ENCODE assay signal across 28 mouse cellular contexts in genomic region chr2:174606376-174606775, GRCm38 (mm10). TPM values are rescaled to one million over a fixed set of nuclear protein-coding genes. Genes with fewer than 3 reads are reported as not detected.
DNase-seq lines count a peak whose midpoint lies in the region; ATAC-seq and TF ChIP-seq lines count a peak whose summit lies in the region.
"Had no signal": no experiment of that assay in that cellular context is flagged by ENCODE, and none has a peak within 500 bp of the region (broad histone marks: within the 10 kb centered on the region; RNA-seq: fewer than 3 reads in every experiment).

No protein-coding gene starts in this region.

- no peak overlapping the region for H3K4me3 ChIP-seq in heart, embryonic 16.5 days (ENCODE audit: low read length)
- no peak overlapping the region for H3K4me3 ChIP-seq in lung, embryonic 14.5 days (ENCODE audit: low read depth, low read length)
- no peak overlapping the region for H3K4me3 ChIP-seq in embryonic facial prominence, embryonic 15.5 days (replicated peaks)
- no peak overlapping the region for H3K4me3 ChIP-seq in stomach, embryonic 16.5 days (replicated peaks; ENCODE audit: low read length)
- H3K4me3 ChIP-seq: forebrain, embryonic 10.5 days; forebrain, embryonic 15.5 days; hindbrain, embryonic 12.5 days; intestine, embryonic 15.5 days; limb, embryonic 12.5 days had no signal

- H3K4me1 ChIP-seq in heart, embryonic 16.5 days (ENCODE audit: control insufficient read depth, insufficient read depth, low read length) = peaks cover 3% of the 10 kb centered on the region; the same call in 1 of the 2 replicates
- no peaks in the 10 kb centered on the region for H3K4me1 ChIP-seq in lung, embryonic 14.5 days (ENCODE audit: insufficient read depth)
- H3K4me1 ChIP-seq in embryonic facial prominence, embryonic 15.5 days = no peaks in the 10 kb centered on the region
- no peaks in the 10 kb centered on the region for H3K4me1 ChIP-seq in stomach, embryonic 16.5 days (ENCODE audit: control insufficient read depth, insufficient read depth, low read length)
- H3K4me1 ChIP-seq: forebrain, embryonic 15.5 days; hindbrain, embryonic 12.5 days; intestine, embryonic 15.5 days had no signal

- H3K9me3 ChIP-seq in heart, embryonic 16.5 days (replicated peaks; ENCODE audit: control insufficient read depth, low read length) = no peaks in the 10 kb centered on the region
- no peaks in the 10 kb centered on the region for H3K9me3 ChIP-seq in lung, embryonic 14.5 days (ENCODE audit: low read depth, low read length)
- no peaks in the 10 kb centered on the region for H3K9me3 ChIP-seq in embryonic facial prominence, embryonic 15.5 days (replicated peaks)
- no peaks in the 10 kb centered on the region for H3K9me3 ChIP-seq in stomach, embryonic 16.5 days (replicated peaks; ENCODE audit: control insufficient read depth, low read length)
- H3K9me3 ChIP-seq: forebrain, embryonic 10.5 days; forebrain, embryonic 15.5 days; hindbrain, embryonic 12.5 days; intestine, embryonic 15.5 days; limb, embryonic 12.5 days had no signal

- no peak for TF ChIP-seq CTCF in lung, embryonic 14.5 days (IDR thresholded peaks at IDR 0.05; ENCODE audit: low read depth)

- no peak for ATAC-seq in heart, embryonic 16.5 days (replicated peaks; ENCODE audit: extremely low read depth, insufficient read depth, low FRiP score)
- no peak; the same call in 1 of the 2 replicates for ATAC-seq in lung, embryonic 14.5 days (ENCODE audit: insufficient read depth)
- ATAC-seq in embryonic facial prominence, embryonic 15.5 days (ENCODE audit: insufficient number of reproducible peaks, low FRiP score, low TSS enrichment, low read depth) = no peak
- ATAC-seq in stomach, embryonic 16.5 days (ENCODE audit: insufficient read depth, low FRiP score) = 0 out of 2 replicates have a peak, but pooled peaks have one; percentile 37
- ATAC-seq: forebrain, embryonic 15.5 days; hindbrain, postnatal 0 days; intestine, embryonic 15.5 days; midbrain, embryonic 16.5 days had no signal

- no peak overlapping the region for H3K9ac ChIP-seq in heart, embryonic 16.5 days (ENCODE audit: low read length)
- no peak overlapping the region for H3K9ac ChIP-seq in lung, embryonic 14.5 days
- no peak overlapping the region for H3K9ac ChIP-seq in embryonic facial prominence, embryonic 15.5 days
- H3K9ac ChIP-seq in stomach, embryonic 16.5 days (ENCODE audit: low read length) = no peak overlapping the region
- H3K9ac ChIP-seq: forebrain, embryonic 15.5 days; hindbrain, embryonic 12.5 days; intestine, embryonic 15.5 days; limb, embryonic 12.5 days had no signal

- H3K27me3 ChIP-seq in heart, embryonic 16.5 days (ENCODE audit: control insufficient read depth, insufficient read depth, low read length) = no peaks in the 10 kb centered on the region
- no peaks in the 10 kb centered on the region for H3K27me3 ChIP-seq in lung, embryonic 14.5 days (ENCODE audit: insufficient read depth, low read length)
- no peaks in the 10 kb centered on the region for H3K27me3 ChIP-seq in embryonic facial prominence, embryonic 15.5 days
- no peaks in the 10 kb centered on the region for H3K27me3 ChIP-seq in stomach, embryonic 16.5 days (ENCODE audit: control insufficient read depth, insufficient read depth, low read length)
- H3K27me3 ChIP-seq: forebrain, embryonic 15.5 days; hindbrain, embryonic 12.5 days; intestine, embryonic 15.5 days; limb, embryonic 12.5 days had no signal

- no peak for DNase-seq in heart, postnatal 4 days
- peak; percentile 63 for DNase-seq in lung, embryonic 14.5 days
- no peak for DNase-seq in lung, postnatal 10 days
- DNase-seq: adrenal gland, postnatal 36 days; B cell, adult 2 months; cerebellum, adult 8-10 months; cerebellum, postnatal 25 days; gastrocnemius, postnatal 36 days; heart, adult 18-20 months; kidney, adult 2 months; kidney, postnatal 14 days; lung, postnatal 14 days; right cerebral cortex, postnatal 25 days; spleen, adult 18-20 months had no signal

- WGBS in heart, embryonic 16.5 days = 65% methylated on average over 5 of the region's 5 CpGs
- WGBS in lung, embryonic 14.5 days = 63% methylated on average over 5 of the region's 5 CpGs
- WGBS in embryonic facial prominence, embryonic 15.5 days = 63% methylated on average over 5 of the region's 5 CpGs
- WGBS in stomach, embryonic 16.5 days = 75% methylated on average over 5 of the region's 5 CpGs

- H3K4me2 ChIP-seq in heart, embryonic 16.5 days (ENCODE audit: low read depth, low read length) = no peak overlapping the region
- H3K4me2 ChIP-seq in lung, embryonic 14.5 days = no peak overlapping the region
- no peak overlapping the region for H3K4me2 ChIP-seq in embryonic facial prominence, embryonic 15.5 days (replicated peaks)
- H3K4me2 ChIP-seq in stomach, embryonic 16.5 days (ENCODE audit: low read depth, low read length) = no peak overlapping the region
- H3K4me2 ChIP-seq: forebrain, embryonic 15.5 days; hindbrain, embryonic 12.5 days; intestine, embryonic 15.5 days; limb, embryonic 12.5 days; liver, embryonic 11.5 days; midbrain, embryonic 11.5 days had no signal

- H3K36me3 ChIP-seq in heart, embryonic 16.5 days (ENCODE audit: control insufficient read depth, insufficient read depth) = no peaks in the 10 kb centered on the region
- H3K36me3 ChIP-seq in lung, embryonic 14.5 days (ENCODE audit: insufficient read depth) = no peaks in the 10 kb centered on the region
- no peaks in the 10 kb centered on the region for H3K36me3 ChIP-seq in embryonic facial prominence, embryonic 15.5 days
- no peaks in the 10 kb centered on the region for H3K36me3 ChIP-seq in stomach, embryonic 16.5 days (ENCODE audit: control insufficient read depth, insufficient read depth, low read length)
- H3K36me3 ChIP-seq: forebrain, embryonic 10.5 days; forebrain, embryonic 15.5 days; hindbrain, embryonic 12.5 days; intestine, embryonic 15.5 days; limb, embryonic 12.5 days had no signal

- peak overlapping the region; percentile 63 for H3K27ac ChIP-seq in heart, embryonic 16.5 days (ENCODE audit: low read length)
- H3K27ac ChIP-seq in lung, embryonic 14.5 days (ENCODE audit: low read depth) = peak overlapping the region; percentile 47; the same call in 1 of the 2 replicates
- 0 out of 2 replicates have a peak overlapping the region, but pooled peaks have one; percentile 22 for H3K27ac ChIP-seq in embryonic facial prominence, embryonic 15.5 days (replicated peaks)
- peak overlapping the region; percentile 30; the same call in 1 of the 2 replicates for H3K27ac ChIP-seq in stomach, embryonic 16.5 days (ENCODE audit: low read length)
- H3K27ac ChIP-seq: forebrain, embryonic 10.5 days; forebrain, embryonic 15.5 days; hindbrain, embryonic 12.5 days; hindbrain, postnatal 0 days; intestine, embryonic 15.5 days; limb, embryonic 12.5 days had no signal

RNA-seq across cellular contexts. Expression of gene Zfp831, which starts 37.0 kb away (rescaled TPM):
- polyA plus RNA-seq in heart, embryonic 16.5 days (2015; fragmentation: Nextera tagmentation; extraction: Ambion mirVana) = 0.01 and 0.04 TPM in 2 replicates
- total RNA-seq in heart, postnatal 4 days (2021) = under 1 TPM; 0.10 to 0.18 TPM
- 0.04 TPM in 1 of 2 replicates, not detected in the other for polyA plus RNA-seq in lung, embryonic 14.5 days (2014; fragmentation: Nextera tagmentation; extraction: Ambion mirVana)
- 0.04 TPM in 1 of 2 replicates, not detected in the other for polyA plus RNA-seq in embryonic facial prominence, embryonic 15.5 days (2015; fragmentation: Nextera tagmentation; extraction: Ambion mirVana)
- polyA plus RNA-seq in stomach, embryonic 16.5 days (2015; fragmentation: Nextera tagmentation; extraction: Ambion mirVana) = 0.06 TPM in 1 of 2 replicates, not detected in the other
- polyA plus RNA-seq: embryonic facial prominence, embryonic 11.5 days; forebrain, embryonic 15.5 days; hindbrain, postnatal 0 days; limb, embryonic 12.5 days; liver, embryonic 11.5 days; midbrain, embryonic 16.5 days; neural tube, embryonic 11.5 days had no signal
